Mouse (Mus musculus) spleen, adult 2 months (tissue): ENCODE data around the gene Pdpk1.

Experiments used
- CTCF ChIP-seq: fragments of 200-500 bp; IDR thresholded peaks from 2 replicates; pipeline ENCODE4 v1.5.1; 2011; ENCODE audit warnings: mild to moderate bottlenecking, inconsistent platforms; ENCODE audit not compliant: insufficient read depth, insufficient read length, insufficient replicate concordance; ENCODE audit errors: extremely low read depth
- POLR2A ChIP-seq: fragments of 200-500 bp; IDR thresholded peaks from 2 replicates; pipeline ENCODE4 v1.6.1; 2011; ENCODE audit warnings: low read depth, low read length, inconsistent platforms

DNA sequence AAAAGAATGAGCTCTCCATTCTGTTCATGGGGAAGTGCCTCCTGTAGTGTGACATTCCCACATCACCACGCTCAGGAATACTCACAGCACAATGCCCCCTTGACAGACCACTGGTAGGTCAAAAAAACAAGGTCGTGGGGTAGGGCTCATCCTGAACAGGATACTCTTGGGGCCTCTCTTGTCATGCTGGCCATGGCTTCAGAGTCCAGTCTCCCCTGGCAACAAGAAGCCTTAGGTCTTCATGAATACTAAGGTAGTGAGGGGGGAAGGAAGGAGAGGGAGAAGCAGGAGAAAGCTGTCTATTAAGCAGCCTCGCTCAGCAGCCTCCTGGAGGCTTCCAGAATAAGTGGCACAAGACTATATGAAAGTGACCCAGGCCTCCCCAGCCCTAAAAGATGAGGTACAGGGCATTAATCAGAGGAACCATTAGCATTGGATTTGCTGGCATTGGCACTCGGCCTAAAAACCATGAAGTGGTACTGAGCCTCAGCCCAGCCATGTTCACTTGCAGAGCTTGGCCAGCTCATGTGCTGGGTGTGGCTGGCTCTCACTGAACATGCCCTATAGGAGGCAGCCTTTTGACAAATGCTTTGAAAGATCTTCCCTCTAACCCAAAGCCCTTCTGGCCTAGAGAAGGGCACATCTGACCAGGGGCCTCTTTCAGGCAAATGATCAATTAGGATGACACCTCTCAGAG, 88.1 kb downstream of the Pdpk1 start:
- TF ChIP-seq POLR2A (no peak), CTCF (no peak)
